Mouse (Mus musculus) ovary, postnatal 14 days (tissue): ENCODE measurements at regions not wholly inside any gene's neighbourhood (a gene's known extent, or its start where the extent isn't known, plus 50 kb on each side); places are given as distances from the start of the nearest gene placed in this dataset.
A peak's percentile ranks its signal among the peaks of the same experiment; 100 is the strongest.

Source experiments
- DNase-seq: peaks from one replicate; pipeline ENCODE4 v3.0.0; 2022; ENCODE audit warnings: low spot score

GRCm38 (mm10) chr6:118330496-118330895, 88.8 kb downstream of the Bms1 start:
- DNase-seq = no peak

GRCm38 (mm10) chr6:118327458-118327857, 91.8 kb downstream of the Bms1 start:
- no peak for DNase-seq

DNA sequence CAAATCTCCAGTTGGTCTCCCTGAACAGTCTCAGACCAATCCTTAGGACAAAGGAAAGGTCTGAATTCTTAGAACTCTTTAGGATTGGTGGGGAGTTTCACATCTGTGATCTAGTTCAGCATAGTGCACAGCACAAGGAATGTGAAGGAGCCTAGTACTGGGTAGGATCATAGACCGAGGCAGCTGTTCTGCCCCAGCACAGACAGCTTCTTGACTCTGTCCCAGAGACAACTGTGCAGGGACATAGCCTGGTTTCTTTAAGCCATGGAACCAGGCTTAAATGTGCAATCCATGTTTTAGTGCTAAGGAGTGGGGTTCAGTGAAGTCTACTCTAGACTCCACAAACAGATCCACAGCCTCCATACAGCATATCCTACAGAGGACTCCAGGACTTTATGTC, 93.6 kb downstream of the Bms1 start:
- no peak for DNase-seq

GRCm38 (mm10) chr6:118324559-118324958, 94.7 kb downstream of the Bms1 start:
- peak; percentile 14 for DNase-seq

- DNase-seq = no peak
These were observed 96.2 kb downstream of the Bms1 start for GRCm38 (mm10) chr6:118323052-118323451.

- DNase-seq = no peak
These were observed 96.6 kb downstream of the Bms1 start for GRCm38 (mm10) chr6:118322631-118323030.

DNA sequence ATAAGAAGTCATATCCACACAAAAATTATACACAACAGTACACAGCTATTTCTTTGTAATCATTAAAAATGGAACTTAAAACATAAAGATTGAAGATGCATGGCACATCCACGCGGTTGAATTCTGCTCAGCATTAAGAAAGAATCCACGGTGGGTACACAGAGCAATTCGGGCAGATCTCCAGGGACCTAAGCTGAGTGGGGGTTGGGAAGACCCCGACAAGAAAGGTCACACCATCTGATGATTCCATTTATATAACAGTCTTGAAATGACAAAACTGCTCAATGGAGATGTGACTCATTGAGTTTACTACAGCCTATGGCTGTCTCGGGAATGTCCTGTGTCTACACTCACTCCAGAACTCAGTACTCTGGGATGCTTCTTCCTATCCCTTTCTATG, 97.2 kb downstream of the Bms1 start:
- DNase-seq = no peak

DNA sequence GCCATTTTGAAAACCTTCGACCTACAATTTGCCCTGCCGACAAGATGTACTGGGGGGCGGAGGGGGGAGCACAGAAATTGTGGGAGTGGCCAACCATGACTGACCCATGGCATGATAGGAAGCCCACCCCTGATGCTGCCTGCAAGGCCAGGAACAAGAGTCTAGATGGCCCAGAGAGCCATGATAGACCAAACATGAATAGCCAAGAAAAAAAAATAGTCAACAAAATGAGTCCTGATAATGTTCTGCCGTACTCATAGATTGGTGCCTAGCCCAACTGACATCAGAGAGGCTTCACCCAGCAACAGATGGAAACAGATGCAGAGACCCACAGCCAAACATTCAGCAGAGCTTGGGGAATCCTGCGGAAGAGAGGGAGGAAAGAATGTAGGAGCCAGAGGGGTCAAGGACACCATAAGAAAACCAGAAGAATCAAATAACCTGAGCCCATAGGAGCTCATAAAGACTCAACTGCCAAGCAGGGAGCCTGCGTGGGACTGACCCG, 99.2 kb downstream of the Bms1 start:
- DNase-seq = no peak

DNA sequence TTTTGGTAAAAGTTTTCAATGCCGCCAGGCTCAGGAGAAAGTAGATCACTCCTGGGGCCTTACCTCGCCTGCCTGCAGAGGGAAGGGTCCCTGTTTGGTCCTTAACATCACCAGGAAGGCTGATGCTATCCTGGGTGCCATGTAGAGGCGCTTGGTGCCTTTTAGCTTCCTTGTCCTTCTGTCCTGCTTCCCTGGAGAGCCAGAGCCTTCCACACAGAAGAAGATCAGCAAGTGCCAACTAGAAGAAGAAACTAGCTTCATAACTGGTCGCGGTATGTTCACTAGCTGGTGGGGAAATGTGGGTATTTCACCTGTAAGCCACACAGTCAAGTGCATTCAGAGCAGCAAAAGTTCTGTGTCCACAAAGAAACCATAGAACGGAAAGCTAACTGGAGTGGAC, 103.4 kb downstream of the Bms1 start:
- DNase-seq = no peak

DNA sequence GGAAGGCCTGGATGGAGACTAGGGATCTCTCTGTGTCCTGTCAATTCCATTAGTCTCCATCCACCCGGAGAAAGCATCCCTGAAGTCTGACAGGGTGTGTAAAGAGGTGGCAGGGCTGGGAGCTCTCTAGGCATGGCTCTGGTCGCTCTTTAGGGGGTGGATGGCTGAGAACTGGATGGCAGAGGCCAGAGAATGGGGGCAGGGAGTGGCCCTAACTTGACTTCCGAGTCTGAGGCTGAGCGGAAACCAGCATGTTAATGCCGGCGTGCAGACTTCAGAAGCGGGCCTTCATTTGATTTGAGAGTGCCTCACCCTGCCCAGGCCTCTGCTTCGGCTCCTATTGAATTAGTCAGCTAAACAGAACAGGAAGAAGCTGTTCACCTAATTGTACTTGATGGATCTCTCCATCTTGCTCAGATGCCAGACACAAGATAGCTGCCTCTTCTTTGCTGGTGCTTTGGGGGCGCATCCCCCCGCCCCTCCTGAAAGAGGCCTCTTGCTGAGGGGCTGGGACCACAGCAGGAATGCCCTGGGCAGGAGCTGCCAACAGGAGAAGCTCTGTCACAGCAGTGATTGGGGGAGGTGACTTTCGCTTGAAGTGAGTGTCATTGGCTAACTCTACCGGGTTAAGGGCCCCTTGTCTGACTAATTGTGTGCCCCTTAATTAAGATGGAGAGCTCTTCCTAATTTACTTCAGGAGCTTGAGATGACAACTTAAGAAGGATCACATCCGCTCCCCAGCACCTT, 104.2 kb downstream of the Bms1 start:
- DNase-seq = no peak

GRCm38 (mm10) chr6:118311081-118311480, 108.2 kb downstream of the Bms1 start:
- DNase-seq = no peak

- DNase-seq = no peak
These were observed 109.4 kb downstream of the Bms1 start for GRCm38 (mm10) chr6:118309923-118310322.

- DNase-seq = no peak
These were observed 110.7 kb downstream of the Bms1 start for GRCm38 (mm10) chr6:118308586-118308985.

- no peak for DNase-seq
These were observed 110.0 kb upstream of the Ret start for GRCm38 (mm10) chr6:118307481-118307880.

DNA sequence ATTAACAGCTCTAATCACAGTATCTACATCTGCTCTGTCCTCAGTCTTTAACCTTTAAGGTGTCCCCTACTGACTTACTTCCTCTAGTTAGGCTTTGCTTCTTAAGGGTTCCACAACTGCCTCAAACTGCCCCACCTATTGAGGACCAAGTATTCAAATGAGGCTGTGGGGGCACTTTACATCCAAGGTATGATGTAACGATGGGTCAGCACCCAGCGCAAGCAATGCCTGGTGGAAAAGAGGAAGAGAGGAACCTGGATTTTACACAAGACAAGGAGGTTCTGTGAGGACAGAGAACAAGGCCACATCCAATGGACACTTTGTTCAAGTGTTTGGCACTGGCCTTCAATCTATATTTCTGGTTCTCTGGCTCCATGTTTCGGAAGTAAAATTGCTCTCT, 107.7 kb upstream of the Ret start:
- DNase-seq = no peak

GRCm38 (mm10) chr6:118302783-118303350, 105.3 kb upstream of the Ret start:
- DNase-seq = no peak

DNA sequence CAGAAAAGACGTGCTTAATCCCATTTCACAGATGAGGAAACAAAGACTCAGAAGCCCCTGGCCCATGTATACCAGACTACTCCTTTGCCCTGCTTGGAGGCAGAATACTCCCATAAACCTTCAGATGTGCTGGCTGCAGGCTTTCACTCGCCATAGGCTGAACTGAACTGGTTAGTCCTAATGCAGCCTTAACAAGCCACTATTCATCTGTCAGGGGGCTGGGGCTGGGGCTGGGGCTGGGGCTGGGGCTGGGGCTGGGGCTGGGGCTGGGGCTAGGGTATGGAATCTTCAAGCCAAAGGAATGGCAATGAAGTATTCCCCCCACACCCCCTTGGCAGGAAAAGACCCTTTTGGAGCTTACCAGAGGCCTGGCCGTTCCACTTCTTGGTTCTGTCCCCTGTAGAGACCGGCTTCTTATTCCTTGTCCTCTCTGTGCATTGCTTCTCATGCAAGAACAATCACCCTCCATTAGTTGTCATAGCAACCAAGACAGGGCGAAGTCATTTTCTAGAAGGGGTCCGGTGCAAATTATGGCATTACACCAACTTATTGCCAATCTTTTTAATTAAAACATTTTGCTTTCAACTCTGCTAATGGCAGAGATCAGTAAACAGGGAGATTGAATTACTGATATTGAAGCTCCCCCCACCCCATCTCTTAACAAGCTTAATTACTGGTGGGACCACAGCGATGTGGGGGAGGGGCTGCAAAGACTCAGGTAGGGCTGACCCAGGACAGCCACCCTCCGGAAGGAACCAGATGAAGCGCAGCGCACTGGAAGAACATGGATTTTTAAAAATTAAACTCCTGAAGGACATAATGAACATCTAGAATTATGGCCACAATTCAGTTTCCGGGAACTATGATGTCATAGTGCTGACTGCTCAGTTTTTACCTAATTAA, 104.6 kb upstream of the Ret start:
- no peak for DNase-seq

DNA sequence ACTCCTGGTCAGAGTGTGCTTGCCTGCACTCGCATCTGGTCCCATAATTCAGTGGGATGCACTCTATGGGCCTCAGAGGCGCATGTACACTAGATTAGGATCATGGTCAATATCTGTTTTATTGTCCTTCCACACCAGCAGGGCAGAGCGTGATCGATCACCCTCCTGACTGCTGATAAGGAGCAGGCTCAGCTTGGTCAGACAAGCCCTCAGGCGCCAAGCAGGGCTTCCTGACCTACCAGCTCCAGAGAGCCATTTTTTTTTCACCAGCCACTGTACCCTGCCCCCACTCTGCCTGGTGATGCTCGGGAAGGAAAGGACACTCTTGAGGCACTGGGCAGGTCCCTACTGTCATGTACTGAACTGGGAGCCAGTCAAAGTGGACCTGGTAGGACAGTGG, 103.3 kb upstream of the Ret start:
- DNase-seq = no peak

DNA sequence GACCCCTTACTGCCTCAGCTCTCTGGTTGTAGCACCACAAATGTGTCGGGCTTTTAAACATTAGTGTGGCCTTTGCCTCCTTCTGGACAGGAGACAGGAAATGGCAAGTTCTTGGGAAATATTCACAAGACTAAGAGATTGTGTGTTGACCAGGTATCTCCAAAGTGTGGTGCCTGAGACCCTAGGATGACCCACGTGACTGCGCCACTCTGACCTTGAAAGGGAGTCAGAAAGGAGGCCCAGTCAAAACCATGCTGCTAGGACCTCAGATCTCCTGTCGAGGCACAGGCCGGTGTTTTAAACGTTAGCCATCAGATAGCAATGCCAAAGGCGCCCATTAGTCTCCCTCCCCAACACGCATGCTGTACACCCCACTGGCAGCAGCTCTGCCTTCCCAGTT, 100.1 kb upstream of the Ret start:
- no peak for DNase-seq

DNA sequence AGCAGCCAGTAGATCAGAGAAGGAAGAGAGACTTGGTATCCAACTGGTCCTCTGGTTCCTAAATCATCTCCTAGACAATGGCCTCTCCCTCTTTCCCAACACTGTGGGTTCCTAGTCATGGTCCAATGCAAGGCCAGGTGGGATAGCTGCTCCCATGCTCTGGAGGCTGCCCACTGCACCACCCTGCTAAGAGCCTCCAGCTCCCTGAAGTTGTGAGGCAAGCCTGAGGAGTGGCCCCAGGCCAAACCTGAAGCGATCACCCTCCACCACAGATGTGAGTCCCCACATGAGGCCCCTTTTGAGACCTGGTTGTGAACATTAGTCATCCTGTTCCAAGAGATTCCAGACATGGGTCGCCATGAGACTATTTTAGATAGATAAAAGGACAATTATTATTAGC, 96.5 kb upstream of the Ret start:
- DNase-seq = no peak

DNA sequence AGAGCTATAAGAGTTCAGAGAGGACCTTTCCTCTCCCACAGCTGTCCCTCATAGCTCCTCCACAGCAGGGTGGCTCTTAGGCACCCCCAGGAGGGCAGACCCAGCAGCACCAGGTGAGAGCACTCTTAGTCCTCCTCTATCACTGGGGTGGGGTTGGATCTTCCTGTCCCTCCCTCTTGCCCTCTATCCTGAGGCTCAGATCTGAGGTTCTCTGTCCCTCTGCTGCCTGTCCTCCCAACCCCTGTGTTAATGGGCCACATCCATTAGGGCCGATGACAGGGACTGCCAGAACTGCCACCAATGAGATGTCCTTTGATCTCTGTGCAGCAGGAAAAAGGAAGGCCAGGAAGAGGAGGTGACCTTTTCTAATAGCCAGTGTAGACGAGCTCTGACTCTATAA, 95.4 kb upstream of the Ret start:
- DNase-seq = no peak

DNA sequence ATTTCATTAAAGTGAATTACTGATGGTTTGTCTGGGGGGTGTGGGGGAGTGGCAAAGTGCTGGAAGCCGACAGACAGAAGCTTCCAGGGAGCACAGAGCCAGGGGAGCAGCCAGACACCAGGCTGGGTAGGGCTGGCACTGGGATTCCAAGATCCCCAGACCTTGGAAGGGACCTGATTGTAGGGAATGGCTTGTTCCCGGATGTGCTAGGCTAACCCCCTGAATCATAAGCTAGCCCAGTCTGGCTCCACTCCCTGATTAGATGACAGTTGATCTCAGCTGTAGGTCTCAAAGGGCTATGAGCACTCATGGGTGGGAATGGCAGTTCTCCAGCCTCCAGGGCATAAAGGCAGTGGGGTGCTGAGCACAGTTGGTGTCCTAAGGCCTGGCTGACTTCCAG, 94.8 kb upstream of the Ret start:
- DNase-seq = no peak

- no peak for DNase-seq
These were observed 93.9 kb upstream of the Ret start for GRCm38 (mm10) chr6:118291426-118291825.
